Mouse (Mus musculus) gastrocnemius, postnatal 36 days (tissue): ENCODE measurements around the gene H2bfm. TPM values are rescaled to one million over a fixed set of nuclear protein-coding genes. Genes with fewer than 3 reads are reported as not detected.
"Not testable (repeated sequence)": the region's sequence is repeated elsewhere in the genome, so short reads cannot be mapped to it uniquely, and the experiment has no call there.

ENCODE experiments used
- DNase-seq, 2 experiments: peaks; one replicate each; pipeline ENCODE4 v3.0.0; 2022
- intact Hi-C: fragments of 180-260 bp; cut with DNase I; formaldehyde crosslinking; loops from one replicate; pipeline ENCODE4 v1.15.1; 2025
- long read RNA-seq, 2 experiments: library from polyadenylated mRNA; stranded (forward); transcript quantifications; one replicate each; pipeline ENCODE4 v2.0.0; 2021
- total RNA-seq, 2 experiments: library from RNA; stranded (reverse); gene quantifications; 2 replicates each; pipeline ENCODE4 v1.2.3; 2021

H2bfm gene
- total RNA-seq = not detected
- long read RNA-seq, experiment 1 = 0 reads
- long read RNA-seq, experiment 2 = 0 reads

DNA sequence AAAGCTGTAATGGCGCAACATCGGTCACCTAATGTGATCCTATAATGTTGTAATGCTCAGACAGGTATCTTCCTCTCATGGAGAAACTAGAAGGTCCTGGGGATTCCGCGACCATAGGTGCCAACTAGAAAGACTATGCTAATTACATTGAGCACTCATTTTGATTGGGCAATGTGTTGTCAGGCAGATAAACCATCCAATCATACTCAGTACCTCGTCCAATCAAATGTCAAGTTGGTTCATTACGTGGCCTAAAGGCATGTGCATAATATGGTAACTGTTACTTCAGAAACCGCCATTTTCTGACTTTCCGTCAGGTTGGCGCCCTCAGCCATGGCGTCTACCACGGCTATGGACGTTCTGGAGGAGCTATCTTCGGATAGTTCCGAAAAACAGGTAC, at the start of gene H2bfm:
TSS of gene H2bfm (plus strand) at position 295 of the 400 bp plus-strand sequence.
- intact Hi-C loops = no loop called here
- DNase-seq = no peak

DNA sequence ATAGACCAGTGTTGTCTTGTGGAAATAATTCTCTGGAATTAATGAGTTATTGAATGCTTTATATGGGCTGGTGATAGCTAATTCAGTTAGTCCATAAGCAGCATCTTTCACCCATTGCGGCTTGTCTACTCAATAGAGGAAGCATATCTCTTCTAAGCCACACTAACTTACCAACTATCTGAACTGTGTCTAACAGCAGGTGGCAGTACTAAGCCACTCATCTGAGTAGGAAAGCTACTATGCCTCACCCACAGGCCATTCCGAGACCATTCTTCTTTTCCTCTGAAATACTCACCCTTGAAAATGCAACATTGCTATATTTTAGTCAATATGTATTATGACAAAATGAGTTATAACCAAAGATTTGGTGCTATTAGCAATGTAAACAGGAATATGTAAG, 31.4 kb upstream of the H2bfm start:
- intact Hi-C loops = no loop called here
- DNase-seq = no peak

GRCm38 (mm10) chrX:136904369-136904768, 22.8 kb upstream of the H2bfm start:
- intact Hi-C loops = no loop called here
- no peak for DNase-seq

DNA sequence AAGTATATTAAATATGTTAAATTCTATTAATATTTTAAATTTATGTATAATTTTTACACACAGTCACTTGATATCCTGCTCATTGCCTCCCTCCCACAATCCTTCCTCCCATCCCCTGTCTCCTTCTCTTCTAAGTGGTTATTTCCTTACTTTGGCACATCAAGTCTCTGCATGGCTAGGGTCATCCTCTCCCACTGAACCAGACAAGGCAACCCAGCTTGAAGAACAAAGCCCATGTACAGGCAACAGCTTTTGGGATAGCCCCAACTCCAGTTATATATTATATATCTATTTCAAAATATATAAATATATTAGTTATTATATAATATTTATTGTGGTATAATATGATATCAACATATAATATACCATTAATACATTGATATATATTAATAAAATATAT, 1.3 kb upstream of the H2bfm start:
- intact Hi-C loops = no loop called here
- no peak for DNase-seq

- intact Hi-C loops = no loop called here
- no peak for DNase-seq
These were observed 10.9 kb downstream of the H2bfm start for GRCm38 (mm10) chrX:136937985-136938384.

DNA sequence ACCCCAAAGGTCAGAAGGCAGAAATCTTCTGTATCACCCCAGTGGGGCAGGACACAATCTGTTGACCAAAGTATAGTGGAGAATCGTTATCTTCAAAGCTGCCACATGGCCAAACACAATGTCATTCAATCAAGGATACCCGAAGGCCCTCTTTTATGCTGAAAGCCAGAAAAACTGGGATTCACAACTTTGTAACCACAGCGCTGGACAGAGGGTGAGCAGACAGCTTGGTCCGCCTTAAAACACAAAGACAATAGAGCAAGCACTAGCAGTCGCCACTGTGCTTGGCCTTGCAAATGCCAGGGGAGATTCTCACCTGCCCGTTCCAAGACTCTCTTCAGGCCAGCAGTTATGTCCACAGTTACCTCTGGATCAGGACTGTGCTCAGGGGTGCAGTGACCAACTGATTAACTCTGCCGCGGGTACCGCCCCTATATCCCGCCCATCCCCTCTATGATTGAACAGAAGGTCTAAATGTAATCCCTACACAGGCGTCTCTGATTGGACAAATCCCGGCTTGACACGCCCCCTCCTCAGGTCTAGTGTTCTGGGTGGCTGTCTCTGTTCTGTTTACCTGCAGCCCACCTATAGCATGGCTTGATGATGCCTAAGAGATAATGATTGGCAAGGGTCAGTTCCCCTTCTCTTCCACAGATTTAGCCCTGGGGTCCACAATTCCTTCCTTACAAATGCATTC, 30.6 kb downstream of the H2bfm start:
- intact Hi-C loops = not testable (repeated sequence)
- peak in 1 of 2 experiments; percentile 11 for DNase-seq

DNA sequence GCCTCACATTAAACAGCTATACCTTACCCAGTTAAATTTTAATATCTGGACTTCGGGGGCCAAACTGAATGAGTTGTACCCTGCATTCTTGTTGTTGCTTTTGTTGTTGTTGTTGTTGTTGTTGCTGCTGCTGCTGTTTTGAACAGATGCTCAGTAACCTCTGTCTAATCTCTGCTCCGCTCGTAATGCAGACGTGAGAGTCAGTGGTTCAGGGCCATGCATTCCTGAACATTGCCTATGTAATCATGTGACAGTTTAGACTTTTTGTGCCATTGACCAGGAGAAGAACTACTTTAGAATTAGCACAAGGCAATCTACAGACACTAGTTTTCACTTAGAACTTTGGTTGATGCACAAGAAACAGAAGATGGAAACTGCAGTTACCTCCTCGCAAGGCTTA, 31.2 kb downstream of the H2bfm start:
- intact Hi-C loops, DNase-seq: not testable (repeated sequence)

DNA sequence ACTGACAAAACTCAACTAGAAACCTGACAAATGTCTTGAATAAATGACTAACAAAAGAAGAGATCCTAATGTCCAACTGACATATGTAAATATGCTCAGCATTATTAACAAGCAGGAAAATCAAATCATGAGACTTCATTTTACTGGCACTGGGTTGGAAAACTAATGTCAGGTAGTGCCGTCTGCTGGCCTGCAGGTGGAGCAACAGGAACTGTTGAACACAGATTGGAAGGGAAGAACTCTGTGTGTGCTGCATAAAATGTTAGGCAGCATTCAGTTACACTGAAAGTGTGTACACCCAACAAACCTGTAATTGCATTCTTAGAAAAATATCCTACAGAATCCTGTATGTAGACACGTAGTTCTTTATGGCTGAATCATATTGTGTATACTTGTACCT, 32.6 kb downstream of the H2bfm start:
- no peak for DNase-seq
- intact Hi-C loops = no loop called here

GRCm38 (mm10) chrX:136975397-136975796, 48.3 kb downstream of the H2bfm start, which contains the start of gene Tmsb15b2:
Gene Tmsb15b2, minus strand, starts transcription at chrX:136975497.
- intact Hi-C loops, DNase-seq: not testable (repeated sequence)

- intact Hi-C loops = no loop called here
- peak in 1 of 2 experiments; percentile 14 for DNase-seq
These were observed 49.4 kb downstream of the H2bfm start, which contains the start of the genes Tmsb15l and Tmsb15b1 for GRCm38 (mm10) chrX:136976424-136977084. Gene Tmsb15l, minus strand, starts transcription at chrX:136976869. Gene Tmsb15b1, minus strand, starts transcription at chrX:136976874.

Other genes starting within 250 kb of the H2bfm start
- 1 to 10 TPM; 1.7 to 2.2 TPM for gene Tceal1, start 219.3 kb upstream of the H2bfm start, total RNA-seq
- gene Morf4l2, start 183.6 kb upstream of the H2bfm start, total RNA-seq = 100 to 1,000 TPM; 133 to 137 TPM
- not detected for gene Glra4, start 147.2 kb upstream of the H2bfm start, total RNA-seq
- gene Plp1, start 104.7 kb upstream of the H2bfm start, total RNA-seq = 1 to 10 TPM; 2.0 to 3.0 TPM
- gene Rab9b, start 58.6 kb upstream of the H2bfm start, total RNA-seq = not detected
- 1 to 10 TPM; 2.2 to 7.0 TPM for gene Tmsb15b2, start 48.2 kb downstream of the H2bfm start, total RNA-seq
- gene Tmsb15l, start 49.5 kb downstream of the H2bfm start, total RNA-seq = under 1 TPM; 0.46 to 0.59 TPM
- gene Tmsb15b1, start 49.5 kb downstream of the H2bfm start, total RNA-seq = 1 to 10 TPM; 1.5 to 3.4 TPM
- gene Zcchc18, start 65.8 kb downstream of the H2bfm start, total RNA-seq = not detected
- 1 to 10 TPM; 1.6 to 2.6 TPM for gene Slc25a53, start 111.0 kb downstream of the H2bfm start, total RNA-seq
- 1 to 10 TPM; 3.6 to 4.1 TPM for gene Fam199x, start 122.3 kb downstream of the H2bfm start, total RNA-seq
- not detected for gene Esx1, start 194.8 kb downstream of the H2bfm start, total RNA-seq